Mouse (Mus musculus) testis, adult 2 months (tissue): Measurements from ENCODE around the gene Col4a1.

Experiments
- CTCF ChIP-seq: fragments of 200-500 bp; IDR thresholded peaks from 2 replicates; pipeline ENCODE4 v1.5.1; 2012; ENCODE audit warnings: low read depth, mild to moderate bottlenecking, inconsistent platforms, low read length, moderate library complexity; ENCODE audit not compliant: control insufficient read depth, insufficient read depth, insufficient replicate concordance
- POLR2A ChIP-seq: fragments of 200-500 bp; IDR thresholded peaks from 2 replicates; pipeline ENCODE4 v1.6.1; 2012; ENCODE audit warnings: low read depth, mild to moderate bottlenecking, inconsistent platforms, low read length, moderate library complexity; ENCODE audit not compliant: control insufficient read depth

DNA sequence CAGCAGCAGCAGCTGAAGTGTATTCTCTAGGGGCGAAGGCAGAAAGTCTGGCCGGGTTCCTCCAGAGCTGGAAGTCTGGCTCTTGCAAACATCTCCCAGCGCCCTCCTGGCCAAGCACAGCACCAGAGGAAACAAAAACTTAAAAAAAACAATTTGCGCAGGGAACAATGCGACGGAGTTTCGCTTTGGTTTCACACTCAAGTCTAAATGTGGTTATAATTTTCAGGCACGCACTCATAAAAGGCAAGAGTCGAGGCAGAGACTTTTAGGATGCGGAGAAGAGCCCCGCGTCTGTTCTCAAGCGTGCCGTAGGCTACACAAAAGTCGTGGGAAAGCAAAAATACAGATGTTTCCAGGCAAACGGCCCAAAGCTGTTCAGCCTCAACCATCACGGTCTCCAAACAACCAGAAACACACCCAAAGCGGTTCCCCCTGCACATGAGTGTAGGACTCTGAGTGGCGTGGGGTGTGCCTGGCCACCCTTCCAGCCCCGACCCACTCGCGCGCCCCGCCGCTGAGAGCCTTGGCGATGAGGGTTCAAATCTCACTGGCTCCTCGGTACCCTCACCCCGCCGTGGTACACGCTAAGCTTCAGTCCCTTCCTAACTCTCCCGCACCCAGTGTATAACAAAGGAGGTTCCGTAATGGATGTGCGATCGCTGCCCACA lies 811 bp downstream of the Col4a1 start:
- TF ChIP-seq POLR2A (no peak), CTCF (no peak)
